Mouse (Mus musculus): Measurements from ENCODE around the gene Socs4. TPM values are rescaled to one million over a fixed set of nuclear protein-coding genes. Genes with fewer than 3 reads are reported as not detected.
A peak's percentile ranks its signal among the peaks of the same experiment; 100 is the strongest.

Socs4 gene
- 7.0 and 7.3 TPM in 2 replicates for total RNA-seq (2012; rRNA removed)
- 12.7 and 13.2 TPM in 2 replicates for total RNA-seq (2014; rRNA removed)
- 20.7 and 25.1 TPM in 2 replicates for polyA plus RNA-seq (2012; ENCODE audit: insufficient read length, low read depth)

GRCm38 (mm10) chr14:47276637-47277393 lies at the start of gene Socs4, which contains the start of gene Wdhd1:
Gene Socs4, plus strand, starts transcription at chr14:47276931.
Gene Wdhd1, minus strand, starts transcription at chr14:47276857.
- Histone ChIP-seq H3K36me3 (replicated peaks in 1 of 2; ENCODE audit: control insufficient read depth in 1 of 2, insufficient read depth in 1 of 2, low read length in 1 of 2) (peaks cover 14 to 33% of the 10 kb centered on the region in 2 experiments), H3K4me1 (ENCODE audit: control insufficient read depth in 1 of 2, insufficient read depth in 2 of 2) (peaks cover 0 to 26% of the 10 kb centered on the region in 2 experiments; a peak in 2 of 4 replicates), H3K4me3 (replicated peaks in 1 of 3; ENCODE audit: low read depth in 2 of 3, low read length in 2 of 3, poor library complexity in 1 of 3) (peak within 1 kb of the TSS; percentile 66 to 89 (median 87)), H3K9me3 (replicated peaks; ENCODE audit: low read length) (no peaks in the 10 kb centered on the region), H3K4me2 (ENCODE audit: insufficient read depth, low read depth, poor library complexity, severe bottlenecking) (peak within 1 kb of the TSS; percentile 21; the same call in 1 of the 2 replicates), H3K27me3 (replicated peaks) (no peaks in the 10 kb centered on the region), H3K9ac (ENCODE audit: insufficient read depth, low read depth) (peak within 1 kb of the TSS; percentile 90), H3K79me2 (replicated peaks; ENCODE audit: control insufficient read depth, extremely low read depth, insufficient read depth, poor library complexity, severe bottlenecking) (peaks cover 66% of the 10 kb centered on the region), H3K27ac (ENCODE audit: insufficient read depth, low read depth) (peak within 1 kb of the TSS; percentile 75)
- dilution Hi-C loops (cut with MboI; ENCODE audit: extremely low pct_ligation_motif_present, extremely low pct_unique_long_range_greater_than_20kb, low sequenced_read_pairs) = no loop called here
- in situ Hi-C loops (cut with MboI; ENCODE audit: low pct_ligation_motif_present, low pct_unique_long_range_greater_than_20kb, low sequenced_read_pairs) = no loop called here
- peak; percentile 93 for DNase-seq (ENCODE audit: extremely low read depth)
- TF ChIP-seq USF2 (conservative IDR thresholded peaks at IDR 0.05; ENCODE audit: low read depth, low read length) = no peak
- no peak; the same call in 1 of the 2 replicates for TF ChIP-seq GABPA (IDR thresholded peaks at IDR 0.05; ENCODE audit: insufficient replicate concordance, low read depth, low read length)
- TF ChIP-seq RAD21 (IDR thresholded peaks at IDR 0.05; ENCODE audit: low read depth, low read length) = no peak; the same call in none of the 2 replicates
- TF ChIP-seq SMC3 (IDR thresholded peaks at IDR 0.05; ENCODE audit: low read depth, low read length) = no peak
- peak; percentile 89 for TF ChIP-seq POLR2AphosphoS2 (IDR thresholded peaks at IDR 0.05; ENCODE audit: low read depth, low read length)
- TF ChIP-seq ELF1 (IDR thresholded peaks at IDR 0.05; ENCODE audit: low read depth, low read length) = peak; percentile 100
- TF ChIP-seq EP300 (IDR thresholded peaks at IDR 0.05; ENCODE audit: low read length) = no peak; the same call in 1 of the 2 replicates
- TF ChIP-seq PAX5 (IDR thresholded peaks at IDR 0.05; ENCODE audit: low read length) = no peak
- TF ChIP-seq E2F4 (IDR thresholded peaks at IDR 0.05; ENCODE audit: insufficient replicate concordance, low read depth, low read length) = peak; percentile 90
- no peak for TF ChIP-seq ZKSCAN1 (IDR thresholded peaks at IDR 0.05; ENCODE audit: borderline replicate concordance, low read depth, low read length)
- peak; percentile 81 for TF ChIP-seq SIN3A (IDR thresholded peaks at IDR 0.05; ENCODE audit: low read length)
- TF ChIP-seq MAX (IDR thresholded peaks at IDR 0.05; ENCODE audit: low read length) = peak; percentile 88
- TF ChIP-seq UBTF (IDR thresholded peaks at IDR 0.05; ENCODE audit: low read depth, low read length) = peak; percentile 69
- peak; percentile 98 for TF ChIP-seq NRF1 (IDR thresholded peaks at IDR 0.05; ENCODE audit: low read depth, low read length)
- no peak for TF ChIP-seq USF1 (IDR thresholded peaks at IDR 0.05; ENCODE audit: low read depth, low read length)
- 0 out of 2 replicates have a peak, but pooled peaks have one; percentile 55 for TF ChIP-seq TBP (conservative IDR thresholded peaks at IDR 0.05; ENCODE audit: low read depth, low read length)
- TF ChIP-seq NELFE (IDR thresholded peaks at IDR 0.05; ENCODE audit: low read depth, low read length) = peak; percentile 92
- TF ChIP-seq MAFK (IDR thresholded peaks at IDR 0.05; ENCODE audit: insufficient replicate concordance, low read length) = no peak
- peak; percentile 83 for TF ChIP-seq TCF12 (IDR thresholded peaks at IDR 0.05; ENCODE audit: low read depth, low read length)
- peak; percentile 81 for TF ChIP-seq HCFC1 (IDR thresholded peaks at IDR 0.05; ENCODE audit: low read depth, low read length)
- peak; percentile 47 for TF ChIP-seq IRF4 (IDR thresholded peaks at IDR 0.05; ENCODE audit: low read depth, low read length)
- no peak for TF ChIP-seq JUN (IDR thresholded peaks at IDR 0.05; ENCODE audit: insufficient read depth, low read depth, low read length)
- peak; percentile 69 for TF ChIP-seq CHD2 (IDR thresholded peaks at IDR 0.05; ENCODE audit: low read length)
- TF ChIP-seq MYC (IDR thresholded peaks at IDR 0.05; ENCODE audit: low read depth, low read length) = peak; percentile 58; the same call in 1 of the 2 replicates
- TF ChIP-seq ZNF384 (IDR thresholded peaks at IDR 0.05; ENCODE audit: low read depth, low read length) = no peak
- TF ChIP-seq ZC3H11A (IDR thresholded peaks at IDR 0.05; ENCODE audit: low read depth, low read length) = no peak
- TF ChIP-seq ZMIZ1 (IDR thresholded peaks at IDR 0.05; ENCODE audit: low read depth, low read length) = peak; percentile 87
- TF ChIP-seq RCOR1 (conservative IDR thresholded peaks at IDR 0.05; ENCODE audit: low read depth, low read length) = 0 out of 2 replicates have a peak, but pooled peaks have one; percentile 20
- peak; percentile 84; the same call in 1 of the 2 replicates for TF ChIP-seq MEF2A (IDR thresholded peaks at IDR 0.05; ENCODE audit: borderline replicate concordance, low read depth, low read length)
- TF ChIP-seq ETS1 (conservative IDR thresholded peaks at IDR 0.05; ENCODE audit: low read depth, low read length) = peak; percentile 11; the same call in 1 of the 2 replicates
- TF ChIP-seq MAZ (IDR thresholded peaks at IDR 0.05; ENCODE audit: low read depth, low read length) = peak; percentile 48; the same call in 1 of the 2 replicates
- peak; percentile 85 for TF ChIP-seq MXI1 (IDR thresholded peaks at IDR 0.05; ENCODE audit: low read depth, low read length)
- TF ChIP-seq CTCF (conservative IDR thresholded peaks at IDR 0.05 in 1 of 2, IDR thresholded peaks at IDR 0.05 in 1 of 2; ENCODE audit: low read depth in 2 of 2, low read length in 2 of 2) = peak in 1 of 2 experiments; percentile 30; a peak in 2 of 4 replicates
- peak; percentile 93 for TF ChIP-seq POLR2A (IDR thresholded peaks at IDR 0.05; ENCODE audit: low read depth, low read length)
- TF ChIP-seq BHLHE40 (IDR thresholded peaks at IDR 0.05; ENCODE audit: low read depth, low read length) = peak; percentile 53; the same call in 1 of the 2 replicates
- peak; percentile 61; the same call in 1 of the 2 replicates for TF ChIP-seq CHD1 (IDR thresholded peaks at IDR 0.05; ENCODE audit: low read depth, low read length)
- TF ChIP-seq KAT2A (IDR thresholded peaks at IDR 0.05; ENCODE audit: insufficient replicate concordance, low read length) = peak; percentile 84; the same call in 1 of the 2 replicates
